Mouse (Mus musculus): ENCODE results near the gene Erich3.
"Not testable (repeated sequence)": the region's sequence is repeated elsewhere in the genome, so short reads cannot be mapped to it uniquely, and the experiment has no call there.

The Erich3 gene

GRCm38 (mm10) chr3:154663545-154663944 is at the start of gene Erich3:
Gene Erich3 (plus strand): TSS chr3:154663859.
- DNase-seq (ENCODE audit: low read depth), result no peak

GRCm38 (mm10) chr3:154614771-154615170 is 48.9 kb upstream of the Erich3 start:
- DNase-seq (ENCODE audit: low read depth), result no peak

- no peak for DNase-seq (ENCODE audit: low read depth)
These were observed 48.4 kb upstream of the Erich3 start for GRCm38 (mm10) chr3:154615304-154615703.

- no peak for DNase-seq (ENCODE audit: low read depth)
These were observed 47.6 kb upstream of the Erich3 start for GRCm38 (mm10) chr3:154616106-154616505.

- DNase-seq (ENCODE audit: low read depth), result no peak
These were observed 35.4 kb upstream of the Erich3 start for GRCm38 (mm10) chr3:154628284-154628683.

- DNase-seq (ENCODE audit: low read depth), result not testable (repeated sequence)
These were observed 32.4 kb upstream of the Erich3 start for GRCm38 (mm10) chr3:154631281-154631680.

- DNase-seq (ENCODE audit: low read depth), result no peak
These were observed 30.6 kb upstream of the Erich3 start for GRCm38 (mm10) chr3:154633091-154633490.

- DNase-seq (ENCODE audit: low read depth), result peak; percentile 38
These were observed 16.8 kb upstream of the Erich3 start for GRCm38 (mm10) chr3:154646638-154647442.

GRCm38 (mm10) chr3:154647443-154647780 is 16.2 kb upstream of the Erich3 start:
- no peak for DNase-seq (ENCODE audit: low read depth)

GRCm38 (mm10) chr3:154649411-154650285 is 14.0 kb upstream of the Erich3 start:
- no peak for DNase-seq (ENCODE audit: low read depth)

- no peak for DNase-seq (ENCODE audit: low read depth)
These were observed 12.4 kb upstream of the Erich3 start for GRCm38 (mm10) chr3:154651192-154651821.

- peak; percentile 10 for DNase-seq (ENCODE audit: low read depth)
These were observed 10.9 kb upstream of the Erich3 start for GRCm38 (mm10) chr3:154652581-154653420.

- DNase-seq (ENCODE audit: low read depth), result no peak
These were observed 10.2 kb upstream of the Erich3 start for GRCm38 (mm10) chr3:154653454-154653853.

GRCm38 (mm10) chr3:154654284-154654683 is 9.4 kb upstream of the Erich3 start:
- no peak for DNase-seq (ENCODE audit: low read depth)

- no peak for DNase-seq (ENCODE audit: low read depth)
These were observed 8.8 kb upstream of the Erich3 start for GRCm38 (mm10) chr3:154654901-154655300.

GRCm38 (mm10) chr3:154655711-154656110 is 7.9 kb upstream of the Erich3 start:
- DNase-seq (ENCODE audit: low read depth), result no peak

- DNase-seq (ENCODE audit: low read depth), result no peak
These were observed 420 bp downstream of the Erich3 start for GRCm38 (mm10) chr3:154663976-154664581.

GRCm38 (mm10) chr3:154664636-154665035 is 977 bp downstream of the Erich3 start:
- no peak for DNase-seq (ENCODE audit: low read depth)

- DNase-seq (ENCODE audit: low read depth), result no peak
These were observed 4.8 kb downstream of the Erich3 start for GRCm38 (mm10) chr3:154668485-154668884.

GRCm38 (mm10) chr3:154670584-154670983 is 6.9 kb downstream of the Erich3 start:
- no peak for DNase-seq (ENCODE audit: low read depth)

GRCm38 (mm10) chr3:154671013-154671412 is 7.4 kb downstream of the Erich3 start:
- DNase-seq (ENCODE audit: low read depth), result no peak

All from naive thymus-derived CD4-positive, alpha-beta T cell, adult 2 months (primary cell).